Mouse (Mus musculus) forebrain, embryonic 14.5 days (tissue): ENCODE data around the gene Khsrp. TPM values are rescaled to one million over a fixed set of nuclear protein-coding genes. Genes with fewer than 3 reads are reported as not detected.

Experiments used
- ATAC-seq: fragments of 200-750 bp; cut with Nextera tagmentation; 2 replicates; pipeline ENCODE4 v1.8.0; 2017; ENCODE audit warnings: mild to moderate bottlenecking, moderate library complexity
- DNase-seq: peaks from one replicate; pipeline ENCODE4 v3.0.0-alpha.2; 2015; ENCODE audit warnings: low spot score
- H3K27ac ChIP-seq: fragments of 300-500 bp; sonication (generic); 2 replicates; pipeline ENCODE4 v1.5.1; 2014; ENCODE audit warnings: low read depth, mild to moderate bottlenecking, control low read depth, low read length, moderate library complexity
- H3K27me3 ChIP-seq: fragments of 300-500 bp; sonication (generic); replicated peaks from 2 replicates; pipeline ENCODE4 v1.6.1; 2014; ENCODE audit warnings: low read length, control low read depth, mixed read lengths; ENCODE audit not compliant: control insufficient read depth, insufficient read depth
- H3K36me3 ChIP-seq: fragments of 300-500 bp; sonication (generic); 2 replicates; pipeline ENCODE4 v1.6.1; 2014; ENCODE audit warnings: low read length, control low read depth; ENCODE audit not compliant: control insufficient read depth, insufficient read depth
- H3K4me1 ChIP-seq: fragments of 300-500 bp; sonication (generic); 2 replicates; pipeline ENCODE4 v1.6.1; 2014; ENCODE audit warnings: antibody characterized with exemption, low read length, control low read depth; ENCODE audit not compliant: control insufficient read depth, insufficient read depth
- H3K4me2 ChIP-seq: fragments of 300-500 bp; sonication (generic); 2 replicates; pipeline ENCODE4 v1.6.1; 2014; ENCODE audit warnings: mild to moderate bottlenecking, control low read depth, low read length
- H3K4me3 ChIP-seq: fragments of 300-500 bp; sonication (generic); 2 replicates; pipeline ENCODE4 v1.5.1; 2014; ENCODE audit warnings: low read depth, low read length, control low read depth
- H3K9ac ChIP-seq: fragments of 300-500 bp; sonication (generic); 2 replicates; pipeline ENCODE4 v1.6.1; 2014; ENCODE audit warnings: mild to moderate bottlenecking, low read length, control low read depth, moderate library complexity
- H3K9me3 ChIP-seq: fragments of 300-500 bp; sonication (generic); replicated peaks from 2 replicates; pipeline ENCODE4 v1.6.1; 2016; ENCODE audit warnings: low read length, control low read depth, mixed read lengths; ENCODE audit not compliant: control insufficient read depth
- WGBS: fragments of 180-500 bp; shearing (Covaris S2); extraction: QIAGEN DNeasy Blood & Tissue Kit; methylation state at CpG from one replicate; pipeline ENCODE4 v1.1.7; 2014; 5-methylcytosine and 5-hydroxymethylcytosine counted together
- polyA plus RNA-seq: library from polyadenylated mRNA; unstranded; fragments of >200 nt; fragmentation: Nextera tagmentation; extraction: Ambion mirVana; gene quantifications from 2 replicates; pipeline ENCODE4 v1.2.1, GENCODE M21; 2014

The Khsrp gene
- polyA plus RNA-seq, 1 experiment from 2014 or later: 24.6 TPM

- Histone ChIP-seq H3K9me3 (no peaks in the 10 kb centered on the region), H3K36me3 (peaks cover 65% of the 10 kb centered on the region), H3K4me1 (peaks cover 5% of the 10 kb centered on the region), H3K4me3 (peak overlapping the region; percentile 72; the same call in 1 of the 2 replicates), H3K4me2 (peak overlapping the region; percentile 66; the same call in 1 of the 2 replicates), H3K27me3 (no peaks in the 10 kb centered on the region), H3K27ac (no peak overlapping the region), H3K9ac (no peak overlapping the region)
- DNase-seq: no peak
- no peak for ATAC-seq
- 84% methylated on average over 2 of the region's 2 CpGs for WGBS
Observed at GRCm38 (mm10) chr17:56996506-56996905, 34.8 kb downstream of the Khsrp start.

GRCm38 (mm10) chr17:56995046-56995445 is 36.3 kb downstream of the Khsrp start:
- H3K4me1 ChIP-seq: peaks cover 13% of the 10 kb centered on the region
- no peak for ATAC-seq
- no peak overlapping the region for H3K9ac ChIP-seq
- no peak overlapping the region for H3K4me2 ChIP-seq
- DNase-seq: no peak
- 95% methylated on average over 8 of the region's 8 CpGs for WGBS
- H3K4me3 ChIP-seq: no peak overlapping the region
- H3K27me3 ChIP-seq: no peaks in the 10 kb centered on the region
- H3K9me3 ChIP-seq: no peaks in the 10 kb centered on the region
- H3K27ac ChIP-seq: no peak overlapping the region
- peaks cover 62% of the 10 kb centered on the region for H3K36me3 ChIP-seq

- 62% methylated on average over 2 of the region's 2 CpGs for WGBS
- DNase-seq: no peak
- peak overlapping the region; percentile 85 for H3K9ac ChIP-seq
Observed at GRCm38 (mm10) chr17:56990966-56991365, 40.4 kb downstream of the Khsrp start.

GRCm38 (mm10) chr17:56990115-56990746 is 41.1 kb downstream of the Khsrp start, which contains the start of gene Clpp:
Clpp (plus strand) TSS chr17:56990305.
- Histone ChIP-seq H3K9me3 (no peaks in the 10 kb centered on the region), H3K9ac (peak within 1 kb of the TSS; percentile 85), H3K36me3 (peaks cover 36% of the 10 kb centered on the region), H3K4me2 (peak within 1 kb of the TSS; percentile 71), H3K27ac (peak within 1 kb of the TSS; percentile 70), H3K27me3 (no peaks in the 10 kb centered on the region), H3K4me1 (peaks cover 7% of the 10 kb centered on the region), H3K4me3 (peak within 1 kb of the TSS; percentile 82)
- DNase-seq (peak; percentile 99), ATAC-seq (peak; percentile 98)
- under 1% methylated on average over 52 of the region's 52 CpGs for WGBS

More at GRCm38 (mm10) chr17:56990966-56991365, 40.4 kb downstream of the Khsrp start:
- no peak for ATAC-seq
- Histone ChIP-seq H3K27ac (no peak overlapping the region), H3K4me3 (peak overlapping the region; percentile 82), H3K36me3 (peaks cover 43% of the 10 kb centered on the region), H3K9me3 (no peaks in the 10 kb centered on the region), H3K27me3 (no peaks in the 10 kb centered on the region), H3K4me2 (peak overlapping the region; percentile 71), H3K4me1 (peaks cover 7% of the 10 kb centered on the region)

GRCm38 (mm10) chr17:56989467-56990114 is 41.7 kb downstream of the Khsrp start:
- WGBS: 3% methylated on average over 25 of the region's 25 CpGs
- peaks cover 29% of the 10 kb centered on the region for H3K36me3 ChIP-seq
- H3K9ac ChIP-seq: peak overlapping the region; percentile 85
- peak overlapping the region; percentile 71 for H3K4me2 ChIP-seq
- H3K27ac ChIP-seq: peak overlapping the region; percentile 70
- H3K4me3 ChIP-seq: peak overlapping the region; percentile 82
- H3K4me1 ChIP-seq: peaks cover 7% of the 10 kb centered on the region
- DNase-seq (peak; percentile 95), ATAC-seq (peak; percentile 94)
- no peaks in the 10 kb centered on the region for H3K9me3 ChIP-seq
- no peaks in the 10 kb centered on the region for H3K27me3 ChIP-seq

GRCm38 (mm10) chr17:56988921-56989430 is 42.3 kb downstream of the Khsrp start:
- peaks cover 7% of the 10 kb centered on the region for H3K4me1 ChIP-seq
- peak overlapping the region; percentile 85; the same call in 1 of the 2 replicates for H3K9ac ChIP-seq
- H3K9me3 ChIP-seq: no peaks in the 10 kb centered on the region
- no peak for DNase-seq
- H3K27me3 ChIP-seq: no peaks in the 10 kb centered on the region
- peak overlapping the region; percentile 70; the same call in 1 of the 2 replicates for H3K27ac ChIP-seq
- H3K36me3 ChIP-seq: peaks cover 23% of the 10 kb centered on the region
- peak overlapping the region; percentile 82 for H3K4me3 ChIP-seq
- peak overlapping the region; percentile 71 for H3K4me2 ChIP-seq
- 72% methylated on average over 7 of the region's 7 CpGs for WGBS
- no peak for ATAC-seq

GRCm38 (mm10) chr17:56988441-56988840 is 42.9 kb downstream of the Khsrp start:
- Histone ChIP-seq H3K4me3 (no peak overlapping the region), H3K4me1 (peaks cover 7% of the 10 kb centered on the region), H3K9me3 (no peaks in the 10 kb centered on the region), H3K27me3 (no peaks in the 10 kb centered on the region), H3K9ac (no peak overlapping the region), H3K4me2 (no peak overlapping the region), H3K36me3 (peaks cover 18% of the 10 kb centered on the region), H3K27ac (no peak overlapping the region)
- whole genome bisulfite sequencing: 90% methylated on average over 7 of the region's 7 CpGs
- DNase-seq (no peak), ATAC-seq (no peak)

GRCm38 (mm10) chr17:56986105-56986805 is 45.1 kb downstream of the Khsrp start:
- DNase-seq: no peak
- no peak overlapping the region for H3K4me2 ChIP-seq
- H3K4me1 ChIP-seq: peaks cover 6% of the 10 kb centered on the region
- no peaks in the 10 kb centered on the region for H3K27me3 ChIP-seq
- H3K36me3 ChIP-seq: no peaks in the 10 kb centered on the region
- WGBS: 88% methylated on average over 3 of the region's 3 CpGs
- no peak overlapping the region for H3K4me3 ChIP-seq
- H3K9ac ChIP-seq: no peak overlapping the region
- H3K9me3 ChIP-seq: no peaks in the 10 kb centered on the region
- no peak overlapping the region for H3K27ac ChIP-seq
- ATAC-seq: no peak
